Mouse (Mus musculus) heart, adult 9 months (tissue): ENCODE measurements at regions not wholly inside any gene's neighbourhood (a gene's known extent, or its start where the extent isn't known, plus 50 kb on each side); places are given as distances from the start of the nearest gene placed in this dataset.

Experiments
- DNase-seq, 2 experiments: peaks; one replicate each; pipeline ENCODE4 v3.0.0; 2022; ENCODE audit warnings: low spot score in 2 of 2

DNA sequence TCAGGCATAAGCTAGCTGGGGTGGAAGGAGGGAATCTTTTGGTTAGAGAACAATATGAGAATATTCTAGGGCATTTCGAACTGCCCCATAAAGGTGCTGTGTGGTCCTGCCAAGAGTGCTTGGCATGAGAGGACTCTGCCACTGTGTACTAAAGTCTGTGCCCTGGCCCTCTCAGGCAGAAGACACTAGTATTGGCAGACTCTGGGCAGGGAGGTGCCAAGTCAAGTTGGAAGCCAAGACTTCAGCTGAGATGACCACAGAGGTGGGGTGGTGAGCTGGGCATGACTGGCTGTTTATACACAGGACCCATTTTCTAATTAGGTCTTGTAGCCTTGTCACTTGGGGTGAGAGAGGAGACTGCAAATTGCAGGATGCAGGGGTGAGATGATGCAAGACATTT, 104.4 kb upstream of the Glra1 start:
- peak in 1 of 2 experiments; percentile 10 for DNase-seq

DNA sequence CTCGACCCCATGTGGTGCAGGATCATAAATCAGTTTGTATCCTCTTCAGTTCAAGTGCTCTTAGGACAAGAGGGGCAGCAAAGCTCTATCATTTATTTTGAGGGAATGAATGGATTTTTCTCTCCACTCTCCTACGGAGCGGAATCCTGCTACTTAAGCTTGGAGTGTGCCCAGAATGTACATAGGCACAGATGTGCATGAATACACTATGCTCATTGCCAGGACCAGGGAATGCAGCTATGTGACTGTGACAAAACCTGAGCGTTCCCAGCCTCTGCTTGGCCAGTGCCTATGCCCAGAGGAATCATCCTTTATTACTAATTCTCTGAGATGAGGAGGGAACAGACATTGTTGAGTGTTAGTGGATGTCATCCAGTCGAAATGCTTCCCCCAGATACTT, 99.5 kb upstream of the Glra1 start:
- DNase-seq = no peak

DNA sequence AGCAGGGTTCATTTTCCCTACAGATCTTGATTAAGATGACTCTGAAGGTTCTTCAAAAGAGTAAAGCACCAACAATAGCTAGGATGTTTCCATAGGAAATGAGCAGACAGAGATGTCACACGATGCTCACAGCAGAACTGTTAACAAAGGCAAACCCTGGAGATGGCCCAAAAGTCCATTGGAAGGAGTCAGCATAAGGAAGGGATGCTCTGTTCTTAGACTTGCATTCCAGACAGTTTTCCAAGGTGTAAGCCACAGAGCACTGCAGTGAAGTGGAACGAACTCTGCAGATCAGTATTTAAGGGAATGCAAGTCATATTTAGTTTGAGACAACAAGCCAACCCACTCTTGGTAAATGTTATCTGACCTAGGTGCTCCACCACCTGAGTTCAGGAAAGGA, 93.9 kb upstream of the Glra1 start:
- no peak for DNase-seq

DNA sequence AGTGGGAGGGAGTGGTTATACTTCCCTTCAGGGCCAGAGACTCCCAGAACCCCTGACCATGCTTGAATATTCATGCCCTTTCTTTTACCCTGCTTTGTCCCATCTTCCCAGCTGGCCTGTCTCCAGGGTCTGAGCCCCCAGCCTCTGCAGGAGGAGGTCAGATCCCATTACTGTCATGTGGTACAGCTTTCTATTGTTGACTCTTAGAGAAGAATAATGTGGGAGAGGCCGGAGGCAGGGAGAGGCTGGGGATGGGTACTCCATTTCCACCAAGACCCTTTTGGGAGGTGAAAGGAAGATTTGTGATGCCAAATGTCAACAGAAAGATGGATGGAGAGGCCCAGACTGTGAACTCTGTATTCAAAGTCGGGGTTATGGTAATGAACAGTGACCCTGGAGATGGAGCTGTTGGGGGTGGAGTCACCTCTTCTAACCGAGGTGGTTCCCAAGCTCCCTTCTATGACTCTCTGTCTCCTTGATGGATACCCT, 77.1 kb upstream of the Glra1 start:
- no peak for DNase-seq

DNA sequence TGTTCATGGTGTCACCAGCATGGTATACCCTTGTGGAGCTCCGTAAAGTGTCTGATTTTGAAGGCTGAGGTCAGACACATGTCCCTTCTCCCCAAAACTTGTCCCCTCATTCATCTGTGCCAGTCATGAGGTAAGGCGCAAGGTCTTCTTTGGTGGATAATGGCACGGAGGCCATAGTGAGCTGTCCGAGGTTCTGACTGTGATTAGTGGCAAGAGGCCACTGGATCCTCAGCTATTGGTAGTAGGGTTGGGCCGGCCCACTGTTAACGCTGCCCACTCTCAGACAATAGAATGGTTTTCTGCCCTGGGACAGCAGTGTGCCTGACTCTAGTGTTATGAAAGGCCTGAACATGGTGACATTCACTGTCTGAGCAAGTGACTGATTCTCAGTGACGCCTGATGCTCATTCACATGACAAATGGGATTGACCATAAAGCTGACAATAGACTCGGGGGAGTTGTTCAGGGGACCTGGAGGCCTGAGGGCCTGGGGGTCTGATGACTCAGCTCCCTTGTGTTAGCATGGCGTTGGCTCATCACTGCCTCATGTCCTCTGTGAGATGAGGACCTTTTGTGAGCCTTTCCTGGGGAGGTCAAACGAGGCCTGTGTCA, 74.5 kb upstream of the Glra1 start:
- DNase-seq = no peak

DNA sequence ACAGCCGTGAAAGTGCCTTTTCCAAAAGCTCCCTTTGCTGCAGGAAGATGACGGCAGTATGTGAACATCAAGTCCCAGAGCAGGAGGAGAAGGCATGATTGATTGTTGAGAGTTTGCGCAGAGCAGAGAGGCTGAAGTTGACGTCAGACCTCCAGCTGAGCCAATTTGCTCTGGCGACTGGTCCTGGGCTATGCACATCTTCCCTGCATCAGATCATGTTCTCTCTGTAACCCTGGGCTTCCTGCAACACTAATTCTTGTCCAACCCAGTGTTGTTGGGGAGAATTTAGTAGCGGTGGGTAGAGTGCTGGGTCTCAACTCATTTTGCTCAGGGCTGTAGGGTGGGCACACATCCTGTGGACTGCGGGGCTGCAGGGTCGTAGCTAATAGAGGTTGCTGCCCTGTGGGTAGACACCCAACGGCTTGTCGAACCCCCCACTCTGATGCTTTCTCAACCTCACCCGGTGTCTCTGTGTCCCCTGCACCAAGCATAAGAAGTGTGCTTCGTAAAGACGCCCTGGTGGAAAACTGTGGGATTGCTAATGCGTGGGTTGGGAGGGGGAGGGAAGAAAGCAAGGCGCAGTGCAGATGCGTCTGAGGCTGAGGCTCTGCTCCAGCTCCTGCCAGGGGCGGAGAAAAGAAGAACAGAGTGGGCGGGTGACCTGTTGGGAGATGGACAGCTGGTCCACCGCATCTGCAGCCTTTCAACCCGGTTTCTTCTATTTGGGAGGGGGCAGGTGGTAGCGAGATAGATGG, 73.4 kb upstream of the Glra1 start:
- no peak for DNase-seq

DNA sequence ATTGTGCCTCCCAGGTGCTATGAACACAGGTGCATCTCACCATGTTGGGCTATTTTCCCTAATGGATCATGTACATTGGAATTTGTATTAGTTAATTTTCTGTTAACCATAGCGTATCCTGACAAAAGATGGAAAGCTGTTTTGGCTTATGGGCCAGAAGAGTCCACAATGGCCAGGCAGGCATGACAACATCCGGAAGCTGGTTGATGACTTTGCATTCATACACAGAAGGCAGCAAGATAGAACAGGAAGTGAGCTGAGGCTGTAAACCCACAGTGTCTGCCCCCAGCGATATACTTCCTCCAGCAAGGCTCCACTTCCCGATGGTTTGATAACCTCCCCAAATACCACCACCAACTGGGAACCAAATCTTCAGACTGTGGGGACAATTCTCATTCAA, 55.1 kb upstream of the Glra1 start:
- DNase-seq = no peak

DNA sequence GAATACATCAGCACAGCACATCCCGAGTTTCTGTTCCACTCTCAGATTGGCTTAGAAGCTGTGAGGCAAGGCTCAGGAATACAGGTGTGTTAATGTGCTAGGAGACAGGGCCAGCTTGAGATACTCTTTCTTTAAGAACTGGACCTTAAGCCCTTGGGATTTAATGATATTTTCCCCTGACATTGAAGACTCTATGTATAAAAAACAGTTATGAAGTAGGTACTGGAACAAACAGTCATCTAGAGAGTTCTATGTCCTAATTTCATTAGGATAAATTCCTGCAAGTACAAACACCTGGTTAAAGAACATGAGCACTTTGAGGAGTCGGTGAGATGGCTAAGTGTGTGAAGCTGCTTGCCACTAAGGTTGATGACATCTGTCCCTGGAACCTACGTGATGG, 54.3 kb upstream of the Glra1 start:
- DNase-seq = no peak
